Mouse (Mus musculus) liver, embryonic 15.5 days (tissue): ENCODE data around the gene B3gat1. TPM values are rescaled to one million over a fixed set of nuclear protein-coding genes. Genes with fewer than 3 reads are reported as not detected.

Experiments used
- ATAC-seq: fragments of 200-750 bp; cut with Nextera tagmentation; 2 replicates; pipeline ENCODE4 v1.8.0; 2017; ENCODE audit warnings: moderate number of reproducible peaks, mild to moderate bottlenecking, moderate library complexity; ENCODE audit not compliant: insufficient read depth
- H3K27ac ChIP-seq: fragments of 300-500 bp; sonication (generic); replicated peaks from 2 replicates; pipeline ENCODE4 v1.5.1; 2015; ENCODE audit warnings: mild to moderate bottlenecking, inconsistent platforms
- H3K27me3 ChIP-seq: fragments of 300-500 bp; sonication (generic); 2 replicates; pipeline ENCODE4 v1.6.1; 2015; ENCODE audit warnings: mild to moderate bottlenecking, inconsistent platforms
- H3K36me3 ChIP-seq: fragments of 300-500 bp; sonication (generic); replicated peaks from 2 replicates; pipeline ENCODE4 v1.6.1; 2015; ENCODE audit warnings: moderate library complexity, mild to moderate bottlenecking, inconsistent platforms
- H3K4me1 ChIP-seq: fragments of 300-500 bp; sonication (generic); replicated peaks from 2 replicates; pipeline ENCODE4 v1.6.1; 2015; ENCODE audit warnings: inconsistent platforms
- H3K4me2 ChIP-seq: fragments of 300-500 bp; sonication (generic); 2 replicates; pipeline ENCODE4 v1.6.1; 2015; ENCODE audit warnings: moderate library complexity, mild to moderate bottlenecking, inconsistent platforms
- H3K4me3 ChIP-seq: fragments of 300-500 bp; sonication (generic); replicated peaks from 2 replicates; pipeline ENCODE4 v1.5.1; 2015; ENCODE audit warnings: mild to moderate bottlenecking, inconsistent platforms
- H3K9ac ChIP-seq: fragments of 300-500 bp; sonication (generic); 2 replicates; pipeline ENCODE4 v1.6.1; 2015; ENCODE audit warnings: moderate library complexity, mild to moderate bottlenecking, inconsistent platforms
- H3K9me3 ChIP-seq: fragments of 300-500 bp; sonication (generic); replicated peaks from 2 replicates; pipeline ENCODE4 v1.6.1; 2016; ENCODE audit warnings: inconsistent platforms
- WGBS: fragments of 180-500 bp; shearing (Covaris S2); methylation state at CpG from one replicate; pipeline ENCODE4 v1.1.7; 2015; ENCODE audit warnings: mixed read lengths; ENCODE audit not compliant: insufficient replicate concordance; 5-methylcytosine and 5-hydroxymethylcytosine counted together
- polyA plus RNA-seq: library from polyadenylated mRNA; unstranded; fragments of >200 nt; fragmentation: Nextera tagmentation; extraction: Ambion mirVana; gene quantifications from 2 replicates; pipeline ENCODE4 v1.2.1, GENCODE M21; 2015

Gene B3gat1
- polyA plus RNA-seq, 1 experiment from 2014 or later = not detected

DNA sequence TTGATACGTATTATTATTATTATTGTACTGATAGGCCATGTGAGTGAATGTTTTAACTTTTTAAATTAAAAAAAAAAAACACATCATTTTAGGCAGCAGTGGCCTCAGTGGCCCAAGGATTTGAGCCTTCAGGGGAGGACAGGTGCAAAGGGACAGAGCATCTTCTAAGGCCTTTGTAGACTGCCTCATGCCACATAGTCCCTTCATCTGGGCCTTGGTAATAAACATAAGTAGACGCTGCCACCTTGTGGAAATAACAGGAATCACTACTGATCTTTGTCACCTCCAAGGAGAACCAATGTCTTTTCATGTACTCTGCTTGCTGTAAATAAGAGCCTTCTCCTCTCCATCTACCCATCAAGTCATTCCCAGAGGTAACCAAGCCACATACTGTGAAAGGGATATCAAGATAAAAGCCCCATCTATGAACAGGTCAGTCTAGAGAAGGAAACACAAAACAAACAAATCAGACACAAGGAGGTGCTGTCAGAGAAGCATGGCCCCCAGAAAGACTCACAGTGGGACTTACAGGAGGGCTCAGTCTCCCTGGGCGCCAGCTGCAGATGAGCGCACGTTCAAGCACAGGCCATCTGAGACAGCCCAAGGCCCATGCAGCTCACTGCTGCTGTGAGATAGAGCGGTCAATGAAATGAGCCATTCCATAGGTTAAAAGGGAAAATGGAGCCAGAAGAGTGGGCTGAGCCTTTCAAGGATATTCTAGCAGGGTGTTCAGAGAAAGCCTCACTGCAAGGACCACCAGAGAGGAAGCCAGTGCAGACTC is 42.8 kb downstream of the B3gat1 start:
- 49% methylated on average over 6 of the region's 6 CpGs for WGBS
- Histone ChIP-seq H3K9ac (no peak overlapping the region), H3K4me1 (no peaks in the 10 kb centered on the region), H3K27ac (no peak overlapping the region), H3K27me3 (no peaks in the 10 kb centered on the region), H3K4me2 (no peak overlapping the region), H3K4me3 (no peak overlapping the region), H3K36me3 (no peaks in the 10 kb centered on the region), H3K9me3 (no peaks in the 10 kb centered on the region)
- ATAC-seq = no peak

DNA sequence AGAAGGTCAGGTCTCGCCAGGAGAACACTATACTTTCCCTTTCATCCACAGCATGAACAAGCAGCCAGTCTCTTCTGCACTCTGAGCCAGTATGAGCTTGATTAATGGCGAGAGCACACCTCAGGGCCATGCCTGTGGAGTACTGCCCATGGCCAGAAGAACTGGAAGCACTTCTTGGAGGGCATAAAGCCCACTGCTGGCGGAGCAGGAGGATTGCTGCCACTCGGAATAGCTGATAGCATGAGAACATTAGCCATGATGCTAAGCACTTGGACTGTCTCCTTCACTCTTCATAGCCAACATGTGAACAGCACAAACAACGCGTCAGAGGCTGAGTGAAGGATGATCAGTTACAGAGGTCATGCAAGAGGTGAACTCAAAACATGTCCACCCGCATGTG is 44.9 kb downstream of the B3gat1 start:
- WGBS = 65% methylated on average over 7 of the region's 7 CpGs
- no peaks in the 10 kb centered on the region for H3K9me3 ChIP-seq
- H3K4me2 ChIP-seq = no peak overlapping the region
- H3K27ac ChIP-seq = no peak overlapping the region
- no peak for ATAC-seq
- H3K27me3 ChIP-seq = no peaks in the 10 kb centered on the region
- H3K36me3 ChIP-seq = no peaks in the 10 kb centered on the region
- no peak overlapping the region for H3K4me3 ChIP-seq
- no peak overlapping the region for H3K9ac ChIP-seq
- H3K4me1 ChIP-seq = no peaks in the 10 kb centered on the region

DNA sequence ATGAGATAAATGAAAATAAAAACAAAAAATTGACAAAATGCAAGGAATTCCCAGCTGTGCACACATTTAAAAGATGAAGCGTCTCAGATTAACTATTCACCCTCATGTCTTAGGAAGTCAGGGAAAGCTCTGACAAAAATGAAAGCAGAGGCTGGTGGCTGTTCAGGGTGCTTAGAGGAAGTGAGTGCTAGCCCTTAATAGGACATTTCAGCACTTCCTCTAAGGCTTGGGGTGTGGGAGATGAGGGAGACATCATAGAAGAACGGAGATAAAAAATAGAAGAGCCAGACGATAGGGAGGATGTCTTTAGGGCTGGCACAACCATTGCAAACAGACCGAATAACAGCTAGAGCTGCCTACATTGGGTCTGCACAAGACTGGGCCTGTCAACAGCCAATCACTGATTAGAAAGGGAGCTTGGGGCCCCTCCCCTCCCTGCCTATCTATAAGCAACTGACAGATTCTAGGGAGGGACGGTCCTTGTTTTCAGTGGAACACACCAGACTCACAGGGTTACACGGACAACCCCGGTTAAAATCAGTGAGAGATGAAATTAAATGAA is 50.0 kb downstream of the B3gat1 start:
- Histone ChIP-seq H3K9me3 (no peaks in the 10 kb centered on the region), H3K4me2 (no peak overlapping the region), H3K9ac (no peak overlapping the region), H3K27me3 (no peaks in the 10 kb centered on the region), H3K4me3 (no peak overlapping the region), H3K27ac (no peak overlapping the region), H3K36me3 (no peaks in the 10 kb centered on the region), H3K4me1 (no peaks in the 10 kb centered on the region)
- 33% methylated on average over 7 of the region's 7 CpGs for WGBS
- ATAC-seq = no peak

DNA sequence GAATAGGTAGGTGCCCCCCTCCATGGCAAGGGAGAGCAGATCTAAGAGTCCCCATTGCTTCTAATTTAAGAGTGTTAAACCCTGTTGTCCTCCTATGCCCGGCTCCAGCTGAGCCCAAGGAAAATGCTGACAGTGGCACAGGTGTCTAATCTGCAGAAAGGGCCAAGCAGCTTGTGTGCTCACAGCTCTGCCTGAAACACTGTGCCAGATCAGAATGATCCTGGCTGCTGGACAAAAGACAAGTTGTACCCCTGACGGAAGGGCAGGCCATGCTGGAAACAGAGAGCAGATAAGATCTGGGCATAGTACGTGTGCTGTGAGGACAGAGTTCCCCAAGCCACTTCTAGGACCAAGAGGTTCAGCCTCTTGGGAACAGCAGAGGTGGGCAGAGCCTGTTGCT is 59.3 kb downstream of the B3gat1 start:
- H3K9me3 ChIP-seq = no peaks in the 10 kb centered on the region
- H3K27me3 ChIP-seq = no peaks in the 10 kb centered on the region
- no peak overlapping the region for H3K27ac ChIP-seq
- H3K4me3 ChIP-seq = no peak overlapping the region
- H3K4me1 ChIP-seq = no peaks in the 10 kb centered on the region
- ATAC-seq = no peak
- WGBS = 44% methylated on average over 3 of the region's 3 CpGs
- no peak overlapping the region for H3K9ac ChIP-seq
- H3K4me2 ChIP-seq = no peak overlapping the region
- no peaks in the 10 kb centered on the region for H3K36me3 ChIP-seq

DNA sequence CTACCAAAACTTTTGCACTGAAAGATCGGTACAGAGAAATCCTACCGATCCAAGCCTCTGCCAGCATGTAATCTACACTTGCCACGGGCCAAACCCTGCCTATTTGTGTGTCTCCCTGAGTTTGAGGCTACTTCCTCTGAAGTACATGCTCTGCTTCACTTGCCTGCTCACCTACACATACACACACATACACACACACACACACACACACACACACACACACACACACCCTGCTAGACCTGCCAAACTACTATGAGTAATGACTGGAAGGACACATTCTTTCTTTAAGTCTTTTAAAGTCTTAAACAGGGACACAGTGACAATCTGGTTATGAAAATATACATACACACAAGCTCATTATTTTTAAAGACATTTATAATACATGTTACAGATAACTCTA is 64.7 kb downstream of the B3gat1 start:
- H3K4me3 ChIP-seq = no peak overlapping the region
- no peak overlapping the region for H3K9ac ChIP-seq
- WGBS = 63% methylated on average over 3 of the region's 3 CpGs

DNA sequence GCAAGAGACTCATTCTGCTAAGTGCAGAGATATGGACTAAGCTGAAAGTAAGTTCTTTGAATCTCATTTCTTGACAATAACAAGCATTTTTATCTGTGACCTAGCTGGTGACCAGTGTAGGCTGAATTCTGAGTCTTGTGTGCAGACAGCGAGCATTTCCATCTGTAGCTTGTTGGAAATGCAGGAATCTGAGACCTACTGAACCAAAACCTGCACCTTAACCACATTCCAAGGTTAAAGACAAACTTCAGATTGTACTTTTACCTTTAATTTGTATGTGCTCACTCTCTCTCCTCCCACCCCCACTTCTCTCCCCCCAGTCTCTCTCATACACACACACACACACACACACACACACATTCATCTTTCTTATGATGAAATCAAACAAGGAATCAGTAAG is 65.2 kb downstream of the B3gat1 start:
- WGBS = 39% methylated on average over 1 of the region's 1 CpGs
- Histone ChIP-seq H3K27me3 (no peaks in the 10 kb centered on the region), H3K27ac (no peak overlapping the region), H3K4me2 (no peak overlapping the region), H3K4me1 (no peaks in the 10 kb centered on the region), H3K9ac (no peak overlapping the region), H3K36me3 (no peaks in the 10 kb centered on the region), H3K4me3 (no peak overlapping the region), H3K9me3 (no peaks in the 10 kb centered on the region)
- ATAC-seq = no peak

More for the DNA sequence above, 64.7 kb downstream of the B3gat1 start:
- Histone ChIP-seq H3K4me2 (no peak overlapping the region), H3K9me3 (no peaks in the 10 kb centered on the region), H3K36me3 (no peaks in the 10 kb centered on the region), H3K27ac (no peak overlapping the region), H3K27me3 (no peaks in the 10 kb centered on the region), H3K4me1 (no peaks in the 10 kb centered on the region)
- no peak for ATAC-seq

DNA sequence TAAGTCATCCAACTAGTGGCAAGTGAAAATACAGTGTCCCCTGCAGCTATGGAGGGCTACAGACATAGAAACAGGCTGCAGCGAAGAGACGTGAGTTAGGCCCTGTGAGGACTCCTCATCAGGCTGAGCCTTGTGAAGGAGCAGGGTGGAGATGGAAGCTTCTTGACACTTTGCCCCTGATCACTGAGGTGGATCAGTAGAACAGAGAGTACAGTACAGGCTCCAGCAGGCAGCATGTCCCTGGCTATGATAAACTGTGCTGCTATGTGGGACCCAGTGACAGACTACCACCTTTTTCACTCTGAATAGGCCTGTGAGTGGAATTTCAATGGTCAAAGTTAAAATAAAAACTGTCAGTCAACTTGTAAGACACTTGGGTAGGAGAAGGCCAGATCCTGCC is 66.8 kb downstream of the B3gat1 start:
- Histone ChIP-seq H3K4me2 (no peak overlapping the region), H3K4me1 (no peaks in the 10 kb centered on the region), H3K9ac (no peak overlapping the region), H3K27me3 (no peaks in the 10 kb centered on the region), H3K9me3 (no peaks in the 10 kb centered on the region), H3K4me3 (no peak overlapping the region), H3K27ac (no peak overlapping the region), H3K36me3 (no peaks in the 10 kb centered on the region)
- WGBS = 68% methylated on average over 2 of the region's 2 CpGs
- no peak for ATAC-seq

DNA sequence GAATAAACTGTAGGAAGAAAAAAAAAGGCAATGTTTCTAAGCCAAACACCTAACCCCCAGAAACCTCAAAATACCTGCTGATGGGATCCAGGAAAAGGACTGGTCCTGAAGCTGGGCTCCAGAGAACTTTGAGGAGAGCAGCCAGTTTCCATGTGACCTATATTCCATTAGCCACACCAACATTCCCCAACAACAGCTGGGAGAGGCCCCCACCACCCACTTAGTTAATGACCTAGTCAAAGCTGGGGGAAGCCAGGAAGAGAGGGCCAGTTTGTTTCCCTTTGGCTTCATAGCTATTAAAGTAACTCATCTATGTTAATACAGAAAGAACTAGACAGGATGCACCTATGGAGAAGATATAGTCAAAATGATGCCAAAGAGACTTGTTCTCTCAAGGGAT is 70.8 kb downstream of the B3gat1 start:
- no peak overlapping the region for H3K4me3 ChIP-seq
- H3K27me3 ChIP-seq = no peaks in the 10 kb centered on the region
- H3K27ac ChIP-seq = no peak overlapping the region
- H3K9ac ChIP-seq = no peak overlapping the region
- H3K4me1 ChIP-seq = peaks cover 7% of the 10 kb centered on the region; the same call in 1 of the 2 replicates
- H3K36me3 ChIP-seq = no peaks in the 10 kb centered on the region
- H3K9me3 ChIP-seq = no peaks in the 10 kb centered on the region
- no peak overlapping the region for H3K4me2 ChIP-seq
- no peak for ATAC-seq

DNA sequence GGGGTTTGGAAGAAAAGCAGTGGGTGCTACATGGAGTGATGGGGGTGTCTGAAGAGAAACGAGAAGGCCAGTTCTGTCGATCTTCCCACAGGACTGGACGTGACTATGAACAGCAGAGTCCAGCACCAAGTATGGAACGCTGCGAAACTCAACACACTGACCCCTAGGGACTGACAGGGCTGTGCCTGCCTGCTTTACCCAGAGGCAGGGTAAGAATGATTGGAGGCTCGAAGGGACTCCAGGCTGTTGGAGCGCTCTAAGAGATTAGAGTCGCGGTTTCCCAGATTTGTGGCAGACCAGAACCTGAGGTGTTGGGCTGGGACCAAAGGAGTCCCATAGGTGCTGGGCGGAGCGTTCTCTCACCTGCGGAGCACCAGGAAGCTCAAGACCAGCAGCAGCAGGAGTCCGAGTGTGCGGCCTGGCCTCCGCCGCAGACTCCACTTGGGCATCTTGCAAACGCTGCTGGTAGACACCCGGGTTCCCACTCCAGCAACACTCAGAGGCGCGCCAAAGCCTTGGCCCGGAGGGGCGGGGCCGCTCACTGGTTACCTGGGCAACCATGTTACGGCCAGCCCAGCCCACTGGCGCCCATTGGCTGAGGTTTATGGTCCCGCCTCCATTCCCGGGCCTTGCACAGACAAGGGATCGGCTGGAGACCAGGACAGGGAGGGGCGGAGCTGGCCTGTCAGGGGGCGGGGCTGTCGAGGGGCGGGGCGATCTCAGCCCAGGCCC is 72.6 kb downstream of the B3gat1 start, which contains the start of gene Glb1l2:
Gene Glb1l2, minus strand, starts transcription at position 534 of the 732 bp plus-strand sequence.
- Histone ChIP-seq H3K27ac (no peak within 1 kb of the TSS), H3K36me3 (no peaks in the 10 kb centered on the region), H3K4me1 (peaks cover 7% of the 10 kb centered on the region; the same call in 1 of the 2 replicates), H3K27me3 (no peaks in the 10 kb centered on the region), H3K9ac (no peak within 1 kb of the TSS), H3K9me3 (no peaks in the 10 kb centered on the region), H3K4me2 (peak within 1 kb of the TSS; percentile 56), H3K4me3 (peak within 1 kb of the TSS; percentile 32)
- peak; percentile 96 for ATAC-seq
- 3% methylated on average over 33 of the region's 33 CpGs for WGBS

DNA sequence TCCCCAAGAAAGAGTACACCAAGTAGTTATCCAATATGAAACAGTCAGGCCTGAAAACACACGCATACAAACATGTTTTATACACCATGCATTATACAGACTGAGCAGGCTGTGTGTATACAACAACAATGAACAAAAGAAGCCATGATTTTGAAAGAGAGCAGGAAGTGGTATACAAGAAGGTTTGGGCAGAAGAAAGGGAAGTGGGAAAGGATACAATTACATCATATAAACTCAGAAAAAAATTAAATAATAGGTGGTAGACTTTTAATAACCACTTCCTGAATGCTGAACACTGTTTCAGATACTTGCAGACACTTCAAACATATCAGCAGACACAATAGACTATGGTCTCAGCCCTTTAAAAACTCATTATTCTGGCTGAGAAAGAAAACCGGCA is 75.2 kb downstream of the B3gat1 start:
- no peak overlapping the region for H3K27ac ChIP-seq
- no peaks in the 10 kb centered on the region for H3K9me3 ChIP-seq
- H3K36me3 ChIP-seq = no peaks in the 10 kb centered on the region
- H3K27me3 ChIP-seq = no peaks in the 10 kb centered on the region
- WGBS = 52% methylated on average over 2 of the region's 2 CpGs
- no peak overlapping the region for H3K4me2 ChIP-seq
- H3K9ac ChIP-seq = no peak overlapping the region
- H3K4me3 ChIP-seq = no peak overlapping the region
- no peak for ATAC-seq
- H3K4me1 ChIP-seq = peaks cover 7% of the 10 kb centered on the region; the same call in 1 of the 2 replicates
